Mouse (Mus musculus) T-helper 1 cell (primary cell): ENCODE measurements around the gene Rufy2.
"Not testable (repeated sequence)": the region's sequence is repeated elsewhere in the genome, so short reads cannot be mapped to it uniquely, and the experiment has no call there.

Source experiments
- in situ Hi-C: fragments of 300-600 bp; cut with MboI, MseI; formaldehyde crosslinking; loops from one replicate; pipeline ENCODE4 v1.15.1; 2025; ENCODE audit warnings: high pct_unique_total_duplicates

Gene Rufy2

GRCm38 (mm10) chr10:63051267-63051666 lies 71.2 kb downstream of the Rufy2 start:
- in situ Hi-C loops: no loop called here

GRCm38 (mm10) chr10:63052011-63052410 lies 72.0 kb downstream of the Rufy2 start:
- in situ Hi-C loops: no loop called here

GRCm38 (mm10) chr10:63053007-63053406 lies 73.0 kb downstream of the Rufy2 start:
- in situ Hi-C loops: no loop called here

- in situ Hi-C loops: not testable (repeated sequence)
Measured at GRCm38 (mm10) chr10:63054071-63054470, 74.0 kb downstream of the Rufy2 start.

GRCm38 (mm10) chr10:63054586-63054985 lies 74.6 kb downstream of the Rufy2 start:
- in situ Hi-C loops: no loop called here

GRCm38 (mm10) chr10:63056966-63057750 lies 77.1 kb downstream of the Rufy2 start:
- in situ Hi-C loops: no loop called here

GRCm38 (mm10) chr10:63059862-63060261 lies 79.8 kb downstream of the Rufy2 start, which contains the start of gene Pbld1:
TSS of gene Pbld1 (plus strand) at chr10:63060162.
- in situ Hi-C loops: loop anchor here (5.0 kb wide), 1 partner anchor 72 kb away; no protein-coding TSS in a partner anchor

- in situ Hi-C loops: loop anchor here (5.0 kb wide), 1 partner anchor 72 kb away; no protein-coding TSS in a partner anchor
Measured at GRCm38 (mm10) chr10:63060406-63060805, 80.4 kb downstream of the Rufy2 start.

- in situ Hi-C loops: loop anchor here (5.0 kb wide), 1 partner anchor 71 kb away; no protein-coding TSS in a partner anchor
Measured at GRCm38 (mm10) chr10:63061266-63061665, 81.2 kb downstream of the Rufy2 start.

- in situ Hi-C loops: loop anchor here (5.0 kb wide), 1 partner anchor 70 kb away; no protein-coding TSS in a partner anchor
Measured at GRCm38 (mm10) chr10:63062696-63063095, 82.7 kb downstream of the Rufy2 start.

- in situ Hi-C loops: loop anchor here (5.0 kb wide), 1 partner anchor 69 kb away; no protein-coding TSS in a partner anchor
Measured at GRCm38 (mm10) chr10:63063365-63063764, 83.3 kb downstream of the Rufy2 start.

- in situ Hi-C loops: loop anchor here (5.0 kb wide), 1 partner anchor 68 kb away; no protein-coding TSS in a partner anchor
Measured at GRCm38 (mm10) chr10:63064516-63064915, 84.5 kb downstream of the Rufy2 start.

GRCm38 (mm10) chr10:63065561-63065960 lies 85.5 kb downstream of the Rufy2 start:
- in situ Hi-C loops: no loop called here

- in situ Hi-C loops: no loop called here
Measured at GRCm38 (mm10) chr10:63065988-63066387, 86.0 kb downstream of the Rufy2 start.
